Mouse (Mus musculus) kidney, embryonic 14.5 days (tissue): ENCODE results near the gene H2-T3. TPM values are rescaled to one million over a fixed set of nuclear protein-coding genes. Genes with fewer than 3 reads are reported as not detected.
"Not testable (repeated sequence)": the region's sequence is repeated elsewhere in the genome, so short reads cannot be mapped to it uniquely, and the experiment has no call there.

ENCODE experiments used
- ATAC-seq: fragments of 200-750 bp; cut with Nextera tagmentation; 2 replicates; pipeline ENCODE4 v1.8.0; 2017; ENCODE audit warnings: moderate number of reproducible peaks, mild to moderate bottlenecking, moderate TSS enrichment, moderate library complexity; ENCODE audit not compliant: low FRiP score, low TSS enrichment
- H3K27ac ChIP-seq: fragments of 300-500 bp; sonication (generic); 2 replicates; pipeline ENCODE4 v1.5.1; 2014; ENCODE audit warnings: low read depth, mild to moderate bottlenecking, low read length, moderate library complexity, mixed read lengths
- H3K27me3 ChIP-seq: fragments of 300-500 bp; sonication (generic); 2 replicates; pipeline ENCODE4 v1.6.1; 2014; ENCODE audit warnings: mild to moderate bottlenecking, low read length; ENCODE audit not compliant: control insufficient read depth, insufficient read depth
- H3K36me3 ChIP-seq: fragments of 300-500 bp; sonication (generic); 2 replicates; pipeline ENCODE4 v1.6.1; 2014; ENCODE audit warnings: low read length, mixed read lengths; ENCODE audit not compliant: control insufficient read depth, insufficient read depth
- H3K4me1 ChIP-seq: fragments of 300-500 bp; sonication (generic); 2 replicates; pipeline ENCODE4 v1.6.1; 2014; ENCODE audit warnings: low read length, mixed read lengths; ENCODE audit not compliant: control insufficient read depth, insufficient read depth
- H3K4me2 ChIP-seq: fragments of 300-500 bp; sonication (generic); replicated peaks from 2 replicates; pipeline ENCODE4 v1.6.1; 2014; ENCODE audit warnings: low read depth, mild to moderate bottlenecking, low read length
- H3K4me3 ChIP-seq: fragments of 300-500 bp; sonication (generic); 2 replicates; pipeline ENCODE4 v1.5.1; 2014; ENCODE audit warnings: mild to moderate bottlenecking, low read length
- H3K9ac ChIP-seq: fragments of 300-500 bp; sonication (generic); 2 replicates; pipeline ENCODE4 v1.6.1; 2014; ENCODE audit warnings: low read depth, mild to moderate bottlenecking, low read length, moderate library complexity
- H3K9me3 ChIP-seq: fragments of 300-500 bp; sonication (generic); 2 replicates; pipeline ENCODE4 v1.6.1; 2016; ENCODE audit warnings: low read length; ENCODE audit not compliant: control insufficient read depth
- WGBS: fragments of 180-500 bp; shearing (Covaris S2); extraction: QIAGEN DNeasy Blood & Tissue Kit; methylation state at CpG from one replicate; pipeline ENCODE4 v1.1.7; 2014; 5-methylcytosine and 5-hydroxymethylcytosine counted together
- polyA plus RNA-seq: library from polyadenylated mRNA; unstranded; fragments of >200 nt; fragmentation: Nextera tagmentation; extraction: Ambion mirVana; gene quantifications from 2 replicates; pipeline ENCODE4 v1.2.1, GENCODE M21; 2014

H2-T3 gene
- polyA plus RNA-seq, 1 experiment from 2014 or later = not detected

GRCm38 (mm10) chr17:36169094-36169493 lies 21.0 kb downstream of the H2-T3 start:
- peaks cover 57% of the 10 kb centered on the region for H3K27me3 ChIP-seq
- not testable (repeated sequence) for H3K4me2 ChIP-seq, H3K9me3 ChIP-seq, H3K4me1 ChIP-seq, H3K9ac ChIP-seq, ATAC-seq, H3K36me3 ChIP-seq, H3K4me3 ChIP-seq, H3K27ac ChIP-seq
- WGBS = no CpG with 5 or more reads among the region's 1 CpGs

- peaks cover 62% of the 10 kb centered on the region for H3K27me3 ChIP-seq
- H3K36me3 ChIP-seq = no peaks in the 10 kb centered on the region
- no peaks in the 10 kb centered on the region for H3K4me1 ChIP-seq
- H3K9ac ChIP-seq = no peak within 1 kb of the TSS
- peak within 1 kb of the TSS; percentile 2 for H3K4me2 ChIP-seq
- no peak within 1 kb of the TSS for H3K27ac ChIP-seq
- 1% methylated on average over 59 of the region's 63 CpGs for WGBS
- H3K9me3 ChIP-seq = no peaks in the 10 kb centered on the region
- H3K4me3 ChIP-seq = peak within 1 kb of the TSS; percentile 10
- no peak for ATAC-seq
Observed at GRCm38 (mm10) chr17:36168039-36168652, 21.9 kb downstream of the H2-T3 start, which contains the start of gene Gm8909. Gm8909 (minus strand) TSS chr17:36168537.

GRCm38 (mm10) chr17:36167306-36168038 lies 22.6 kb downstream of the H2-T3 start:
- no peak for ATAC-seq
- under 1% methylated on average over 49 of the region's 51 CpGs for WGBS
- Histone ChIP-seq H3K4me2 (peak overlapping the region; percentile 2), H3K4me1 (no peaks in the 10 kb centered on the region), H3K4me3 (peak overlapping the region; percentile 10), H3K9me3 (no peaks in the 10 kb centered on the region), H3K27me3 (peaks cover 65% of the 10 kb centered on the region), H3K9ac (no peak overlapping the region), H3K27ac (no peak overlapping the region), H3K36me3 (no peaks in the 10 kb centered on the region)

- peaks cover 71% of the 10 kb centered on the region for H3K27me3 ChIP-seq
- ATAC-seq, H3K27ac ChIP-seq, H3K4me2 ChIP-seq, H3K4me1 ChIP-seq, H3K9ac ChIP-seq, H3K4me3 ChIP-seq, H3K36me3 ChIP-seq, H3K9me3 ChIP-seq: not testable (repeated sequence)
- WGBS = 11% methylated on average over 2 of the region's 2 CpGs
Observed at GRCm38 (mm10) chr17:36166901-36167300, 23.2 kb downstream of the H2-T3 start.

GRCm38 (mm10) chr17:36161129-36162051 lies 28.7 kb downstream of the H2-T3 start:
- 0 out of 2 replicates have a peak, but pooled peaks have one; percentile 28 for ATAC-seq
- no peak overlapping the region for H3K4me3 ChIP-seq

GRCm38 (mm10) chr17:36158264-36158663 lies 31.8 kb downstream of the H2-T3 start:
- Histone ChIP-seq H3K4me3 (peak overlapping the region; percentile 26), H3K27me3 (peaks cover 63% of the 10 kb centered on the region)
- WGBS = 8% methylated on average over 11 of the region's 11 CpGs
- H3K4me2 ChIP-seq, H3K27ac ChIP-seq, ATAC-seq, H3K4me1 ChIP-seq, H3K9me3 ChIP-seq, H3K36me3 ChIP-seq, H3K9ac ChIP-seq: not testable (repeated sequence)

More at GRCm38 (mm10) chr17:36161129-36162051, 28.7 kb downstream of the H2-T3 start:
- Histone ChIP-seq H3K4me1 (peaks cover 3% of the 10 kb centered on the region; the same call in 1 of the 2 replicates), H3K27me3 (peaks cover 64% of the 10 kb centered on the region), H3K9ac (no peak overlapping the region), H3K9me3 (no peaks in the 10 kb centered on the region), H3K36me3 (no peaks in the 10 kb centered on the region), H3K27ac (no peak overlapping the region), H3K4me2 (no peak overlapping the region)
- 2% methylated on average over 49 of the region's 56 CpGs for WGBS

GRCm38 (mm10) chr17:36157782-36158181 lies 32.3 kb downstream of the H2-T3 start:
- not testable (repeated sequence) for H3K9ac ChIP-seq, ATAC-seq, H3K9me3 ChIP-seq, H3K36me3 ChIP-seq, H3K27ac ChIP-seq, H3K4me1 ChIP-seq
- under 1% methylated on average over 36 of the region's 36 CpGs for WGBS
- peaks cover 67% of the 10 kb centered on the region for H3K27me3 ChIP-seq
- peak overlapping the region; percentile 38 for H3K4me2 ChIP-seq
- H3K4me3 ChIP-seq = peak overlapping the region; percentile 26

- Histone ChIP-seq H3K4me3 (no peak overlapping the region), H3K27me3 (peaks cover 54% of the 10 kb centered on the region), H3K9ac (no peak overlapping the region), H3K36me3 (no peaks in the 10 kb centered on the region), H3K4me1 (no peaks in the 10 kb centered on the region), H3K4me2 (no peak overlapping the region), H3K27ac (no peak overlapping the region), H3K9me3 (no peaks in the 10 kb centered on the region)
- WGBS = 13% methylated on average over 3 of the region's 3 CpGs
- no peak for ATAC-seq
Observed at GRCm38 (mm10) chr17:36154271-36155149, 35.6 kb downstream of the H2-T3 start.
